Mouse (Mus musculus) c-Kit-positive CD71-positive TER-119-negative erythroid progenitor cells, embryonic 14.5 days (primary cell): ENCODE results near the gene Pepd.
A peak's percentile ranks its signal among the peaks of the same experiment; 100 is the strongest.
"Not testable (repeated sequence)": the region's sequence is repeated elsewhere in the genome, so short reads cannot be mapped to it uniquely, and the experiment has no call there.

Experiments used
- DNase-seq: peaks from one replicate; pipeline ENCODE4 v3.0.0-alpha.2; 2013; ENCODE audit warnings: low read depth

Gene Pepd

DNA sequence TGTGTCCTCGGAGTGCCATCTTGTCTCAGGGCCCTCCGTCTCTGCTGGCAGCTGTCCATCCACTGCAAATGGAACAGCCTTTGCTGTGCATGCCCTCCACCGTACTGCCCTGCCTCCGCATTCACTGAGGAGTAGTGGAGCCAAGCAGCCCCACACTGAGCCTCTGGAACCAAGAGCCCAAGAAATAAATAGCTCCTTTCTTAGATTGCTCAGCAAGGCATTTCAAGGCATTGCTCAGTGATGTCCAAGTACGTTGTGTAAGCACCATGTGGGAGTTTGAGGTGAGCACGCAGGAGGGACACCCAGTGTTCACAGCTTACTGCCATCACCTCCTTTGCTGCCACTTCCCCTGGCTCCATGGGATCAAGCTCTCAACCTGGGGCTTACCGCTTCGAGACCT lies 20.5 kb downstream of the Pepd start:
- no peak for DNase-seq

DNA sequence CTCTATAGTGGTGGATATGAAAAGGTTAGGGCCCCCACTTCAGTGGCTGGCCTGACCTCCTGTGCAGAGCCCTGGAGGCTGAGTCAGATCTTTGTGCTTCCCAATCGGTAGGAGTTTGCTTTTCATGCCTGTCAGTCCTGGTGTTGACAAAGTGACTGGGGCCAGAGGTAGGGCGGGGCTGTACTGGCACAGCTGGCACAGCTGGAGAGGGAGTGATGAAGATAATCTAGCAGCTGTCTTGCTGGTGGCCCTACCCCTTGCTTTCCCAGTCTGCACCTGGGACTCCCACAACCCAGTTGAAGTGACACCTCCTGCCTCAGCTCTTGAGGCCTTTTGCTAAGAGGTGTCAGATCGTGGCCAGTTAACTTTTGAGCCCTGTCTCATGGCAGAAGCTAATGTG lies 21.0 kb downstream of the Pepd start:
- DNase-seq: no peak

GRCm38 (mm10) chr7:34936347-34936746 lies 24.2 kb downstream of the Pepd start:
- DNase-seq: no peak

GRCm38 (mm10) chr7:34938636-34939261 lies 26.6 kb downstream of the Pepd start:
- no peak for DNase-seq

DNA sequence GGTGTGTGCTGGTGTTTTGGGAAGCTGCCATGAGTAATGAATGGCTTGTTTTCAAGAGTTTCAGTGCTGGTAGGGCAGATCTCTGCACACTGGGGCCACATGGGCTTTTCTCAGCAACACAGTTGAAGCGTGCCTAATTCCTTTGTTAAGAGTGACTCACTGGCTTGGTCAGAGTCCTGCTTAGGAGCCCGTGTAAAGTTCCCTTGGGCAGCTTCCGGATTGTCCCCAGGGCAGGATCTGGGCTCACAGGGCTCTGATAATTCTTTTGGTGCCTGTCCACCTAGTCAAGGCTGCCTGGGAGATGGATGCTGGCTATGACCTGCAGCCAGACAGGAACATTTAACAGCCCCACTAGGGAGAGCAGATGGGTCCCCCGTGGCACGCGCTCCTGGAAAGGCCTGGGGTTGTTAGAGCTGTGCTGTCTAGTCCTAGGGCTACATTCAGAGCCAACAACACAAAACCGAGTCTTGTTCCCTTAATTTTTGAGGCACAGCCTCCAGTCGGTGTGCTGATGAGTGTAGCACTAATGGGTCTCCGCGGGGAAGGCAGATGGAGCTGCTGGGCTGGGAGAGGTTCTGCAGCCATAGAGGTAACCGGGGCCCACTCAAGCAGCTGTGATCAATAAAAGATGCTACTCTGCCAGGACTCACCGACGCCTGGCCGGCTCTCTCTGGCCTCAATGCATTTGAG lies 27.2 kb downstream of the Pepd start:
- DNase-seq: no peak

DNA sequence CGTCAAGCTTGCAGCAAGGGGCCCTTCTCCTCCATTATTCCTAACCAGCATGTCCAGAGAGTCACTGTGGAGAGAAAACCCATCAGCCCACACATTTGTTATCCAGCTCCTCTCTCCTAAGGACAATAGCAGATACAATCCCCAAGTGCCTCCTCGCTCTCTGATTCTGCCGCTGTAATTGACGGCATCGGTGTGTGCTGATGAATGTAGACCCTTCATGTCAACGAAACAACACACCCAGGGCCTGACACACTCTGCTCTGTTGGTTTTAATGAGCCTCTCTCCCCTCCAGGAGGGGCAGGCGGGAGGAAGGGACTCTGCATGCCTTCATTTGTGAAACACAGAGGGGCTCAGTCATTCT lies 27.8 kb downstream of the Pepd start:
- DNase-seq: no peak

DNA sequence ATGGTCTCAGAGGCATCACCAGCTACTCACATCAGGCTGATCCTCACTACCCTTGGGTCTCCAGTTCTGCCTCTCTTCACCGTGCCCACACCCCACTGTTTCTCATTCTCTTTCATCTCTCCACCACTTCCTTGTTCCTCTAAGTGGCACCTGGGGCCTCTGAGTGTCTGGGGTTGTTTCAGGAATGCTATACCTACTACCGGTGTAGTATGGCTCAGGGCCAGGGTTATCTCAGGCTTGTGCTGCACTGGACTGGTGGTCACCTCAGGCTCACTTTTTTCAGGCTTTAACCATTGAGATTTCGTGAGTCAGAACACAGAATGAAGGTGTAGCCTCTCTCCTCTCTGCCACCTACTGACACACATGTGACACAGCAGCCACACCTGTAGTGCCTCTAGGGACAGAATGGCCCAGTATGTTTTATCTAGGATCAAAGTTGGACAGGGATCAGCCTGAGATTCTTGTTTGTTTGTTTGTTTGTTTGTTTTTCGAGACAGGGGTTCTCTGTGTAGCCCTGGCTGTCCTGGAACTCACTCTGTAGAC lies 31.5 kb downstream of the Pepd start:
- DNase-seq: no peak

- no peak for DNase-seq
These were observed 34.2 kb downstream of the Pepd start for GRCm38 (mm10) chr7:34946269-34946925.

GRCm38 (mm10) chr7:34954548-34954947 lies 42.4 kb downstream of the Pepd start:
- DNase-seq: no peak

DNA sequence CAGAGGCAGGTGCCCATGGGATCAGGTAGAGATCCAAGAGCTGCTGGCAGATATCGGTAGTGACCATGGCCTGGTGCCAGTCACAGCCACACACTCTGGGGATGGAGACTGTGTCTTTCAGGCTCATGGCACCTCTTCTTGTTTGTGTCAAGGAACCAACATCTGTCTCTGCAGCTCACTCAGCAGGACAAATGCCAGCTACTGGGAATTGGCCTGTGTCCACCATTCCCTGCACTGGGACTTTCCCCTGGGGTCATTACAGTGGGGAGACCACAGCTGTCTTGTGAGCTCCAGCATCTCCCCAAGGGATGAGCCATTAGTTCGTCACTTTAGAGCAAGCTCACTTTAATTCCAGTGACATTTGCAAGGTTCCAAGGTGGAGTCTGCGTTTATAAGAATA lies 43.1 kb downstream of the Pepd start:
- no peak for DNase-seq

DNA sequence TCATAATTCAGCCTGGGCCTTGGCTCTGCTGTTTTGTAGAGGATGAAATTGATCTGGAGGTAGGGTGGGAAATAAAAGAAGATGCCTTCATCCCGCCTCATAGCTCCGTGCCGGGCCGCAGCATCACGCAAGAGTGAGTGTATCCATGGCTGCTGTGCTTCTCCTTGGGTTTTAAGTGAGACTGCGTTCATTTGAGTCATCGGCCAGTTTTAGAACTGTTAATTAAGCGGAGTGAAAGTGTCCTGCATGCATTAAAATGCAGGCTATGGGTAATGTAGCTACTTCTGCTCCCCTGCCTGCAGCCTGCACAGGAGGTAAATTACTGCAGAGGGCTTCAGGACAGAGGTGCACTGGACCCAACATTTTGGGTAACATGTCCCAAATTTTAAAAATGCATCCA lies 45.0 kb downstream of the Pepd start:
- no peak for DNase-seq

GRCm38 (mm10) chr7:34963889-34964645 lies 51.9 kb downstream of the Pepd start:
- no peak for DNase-seq

DNA sequence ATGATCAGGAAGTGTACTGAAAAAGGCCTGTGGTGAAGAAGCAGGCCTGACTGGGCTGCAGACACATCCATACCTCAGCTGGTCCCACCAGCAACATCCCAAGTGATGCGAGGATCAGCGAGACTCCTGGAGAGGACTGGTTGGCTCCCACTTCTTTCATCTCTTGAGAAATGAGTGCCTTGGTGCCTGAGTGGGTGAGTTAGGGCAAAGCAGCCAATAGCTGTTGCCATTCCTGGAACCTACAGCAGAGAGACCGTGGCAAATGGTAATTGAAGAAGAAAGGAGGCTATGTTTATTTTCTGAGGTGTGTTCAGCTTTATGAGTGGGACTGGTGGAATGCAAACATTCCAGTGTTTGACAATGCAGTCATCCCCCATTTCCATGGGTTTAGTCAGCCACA lies 55.2 kb downstream of the Pepd start:
- DNase-seq: no peak

DNA sequence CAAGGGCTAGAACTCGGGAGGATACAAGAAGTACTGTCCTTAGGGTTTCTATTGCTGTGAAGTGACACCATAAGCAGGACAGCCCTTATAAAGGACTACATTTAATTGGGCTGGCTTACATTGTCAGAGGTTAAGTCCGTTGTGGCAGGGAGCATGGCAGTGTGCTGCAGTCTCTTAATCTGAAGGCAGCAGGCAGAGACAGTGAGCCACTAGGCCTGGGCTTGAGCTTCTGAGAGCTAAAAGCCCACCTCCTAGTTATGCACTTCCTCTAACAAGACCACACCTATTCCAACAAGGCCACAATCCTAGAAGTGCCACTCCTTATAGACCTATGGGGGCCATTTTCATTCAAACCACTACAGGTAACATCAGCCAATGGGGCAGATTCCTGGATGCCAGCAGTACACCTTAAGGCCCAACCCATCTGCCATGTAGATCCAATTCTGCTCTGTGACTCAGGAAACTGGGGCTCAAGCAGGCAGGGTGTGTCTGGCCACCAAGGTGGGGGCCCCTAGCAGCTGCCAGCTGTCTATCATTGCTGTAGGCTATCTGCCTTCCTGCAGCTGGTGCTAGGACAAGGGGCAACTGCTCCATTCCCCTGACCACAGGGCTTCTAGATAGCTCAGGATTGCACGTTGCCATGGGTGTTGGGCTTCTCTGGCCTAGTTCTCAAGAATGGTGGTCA lies 56.7 kb downstream of the Pepd start:
- peak; percentile 29 for DNase-seq

GRCm38 (mm10) chr7:34971826-34972225 lies 59.6 kb downstream of the Pepd start:
- no peak for DNase-seq

- DNase-seq: no peak
These were observed 60.8 kb downstream of the Pepd start for GRCm38 (mm10) chr7:34972990-34973440.

GRCm38 (mm10) chr7:34973877-34974276 lies 61.7 kb downstream of the Pepd start:
- no peak for DNase-seq

DNA sequence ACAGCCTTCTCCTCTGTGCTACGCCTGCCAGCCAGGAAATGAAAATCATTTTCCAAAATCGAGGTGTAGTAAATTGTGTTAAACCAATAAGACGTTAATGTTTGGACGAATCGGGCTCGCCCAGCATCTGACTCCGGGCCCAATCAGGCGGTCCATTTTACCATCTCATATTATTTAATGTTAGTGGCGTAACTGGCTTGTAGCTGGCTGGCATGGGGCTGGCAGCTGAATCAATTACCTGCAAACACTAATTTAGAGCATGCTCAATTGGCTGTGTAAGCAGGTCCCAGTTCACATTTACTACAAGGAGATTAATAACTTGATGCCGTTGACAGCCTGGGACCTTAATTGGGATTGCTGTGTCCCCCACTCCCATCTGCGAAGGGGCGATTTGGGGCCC lies 63.7 kb downstream of the Pepd start:
- no peak for DNase-seq

GRCm38 (mm10) chr7:34977403-34977802 lies 65.2 kb downstream of the Pepd start:
- DNase-seq: no peak

DNA sequence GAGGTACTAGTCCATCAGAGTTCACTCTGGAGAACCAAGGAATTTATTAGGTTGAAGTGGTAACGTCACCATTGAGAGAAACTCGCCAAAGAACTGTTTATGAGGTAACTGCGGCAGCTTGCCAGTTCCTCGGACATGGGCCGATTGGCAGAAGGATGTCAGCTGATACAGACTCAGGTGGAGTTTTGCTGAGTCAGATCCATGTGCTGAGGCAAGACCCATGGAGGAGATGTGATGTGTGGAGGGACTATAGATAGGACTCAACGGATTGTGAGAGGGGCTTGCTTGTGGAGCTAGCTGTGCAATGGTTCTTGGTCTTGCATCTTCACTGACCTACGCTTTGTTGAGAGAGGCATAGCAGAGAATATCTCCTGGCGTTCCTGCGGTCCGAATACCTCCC lies 69.6 kb downstream of the Pepd start:
- DNase-seq: no peak

- not testable (repeated sequence) for DNase-seq
These were observed 70.2 kb downstream of the Pepd start for GRCm38 (mm10) chr7:34982372-34982771.
